ENCODE assay signal across 29 mouse cellular contexts in genomic region chr9:37183176-37183575, GRCm38 (mm10). TPM values are rescaled to one million over a fixed set of nuclear protein-coding genes. Genes with fewer than 3 reads are reported as not detected.
A peak's percentile ranks its signal among the peaks of the same experiment; 100 is the strongest.
DNase-seq lines count a peak whose midpoint lies in the region; ATAC-seq lines count a peak whose summit lies in the region.
"Had no signal": no experiment of that assay in that cellular context is flagged by ENCODE, and none has a peak within 500 bp of the region (broad histone marks: within the 10 kb centered on the region; RNA-seq: fewer than 3 reads in every experiment).

No protein-coding gene starts in this region.

- H3K9me3 ChIP-seq in heart, embryonic 13.5 days = no peaks in the 10 kb centered on the region
- H3K9me3 ChIP-seq: heart, embryonic 15.5 days; hindbrain, embryonic 15.5 days; limb, embryonic 10.5 days; limb, embryonic 15.5 days; liver, embryonic 13.5 days; stomach, embryonic 15.5 days had no signal

- peaks cover 13% of the 10 kb centered on the region for H3K4me1 ChIP-seq in heart, embryonic 13.5 days
- H3K4me1 ChIP-seq: limb, embryonic 10.5 days; liver, embryonic 13.5 days; stomach, embryonic 15.5 days had no signal

- H3K27me3 ChIP-seq in heart, embryonic 13.5 days (replicated peaks) = 0 out of 2 replicates have a peak, but pooled peaks cover 3% of the 10 kb centered on the region
- H3K27me3 ChIP-seq: heart, embryonic 15.5 days; hindbrain, embryonic 15.5 days; liver, embryonic 13.5 days; stomach, embryonic 15.5 days had no signal

- WGBS in heart, embryonic 13.5 days = 36% methylated on average over 2 of the region's 2 CpGs

- DNase-seq in adrenal gland, postnatal 25 days = peak; percentile 8
- DNase-seq in adrenal gland, adult 18-20 months (ENCODE audit: low spot score in 2 of 2) = no peak
- no peak for DNase-seq in heart, postnatal 36 days
- peak; percentile 61 for DNase-seq in retina, postnatal 1 day
- DNase-seq in retina, embryonic 14.5 days (ENCODE audit: low spot score) = no peak
- DNase-seq: adrenal gland, postnatal 14 days; cerebellum, adult 2 months; cerebellum, postnatal 36 days; kidney, adult 11 months; kidney, postnatal 14 days; layer of hippocampus, adult 9-11 months; liver, embryonic 13.5 days; lung, adult 18-20 months; lung, postnatal 4 days; midbrain, embryonic 14.5 days; right cerebral cortex, postnatal 25 days had no signal

- H3K27ac ChIP-seq in heart, embryonic 13.5 days (replicated peaks) = 0 out of 2 replicates have a peak overlapping the region, but pooled peaks have one; percentile 12
- H3K27ac ChIP-seq: heart, embryonic 15.5 days; hindbrain, embryonic 15.5 days; limb, embryonic 10.5 days; limb, embryonic 15.5 days; liver, embryonic 13.5 days; stomach, embryonic 15.5 days had no signal

- H3K4me2 ChIP-seq in heart, embryonic 13.5 days = no peak overlapping the region
- H3K4me2 ChIP-seq: heart, embryonic 15.5 days; hindbrain, embryonic 15.5 days; limb, embryonic 15.5 days; liver, embryonic 13.5 days; stomach, embryonic 15.5 days had no signal

- ATAC-seq in heart, embryonic 13.5 days (ENCODE audit: extremely low read depth, insufficient number of reproducible peaks, low FRiP score, low TSS enrichment) = no peak
- ATAC-seq in CD4-positive, CD25-positive, alpha-beta regulatory T cell, adult 4 months = no peak
- ATAC-seq: activated CD4-positive, CD25-positive, alpha-beta regulatory T cell, adult 4 months; forebrain, embryonic 14.5 days; inflammation-experienced regulatory T-cells, adult 6 months; lung, postnatal 0 days had no signal

- intact Hi-C loops in heart, postnatal 36 days (cut with DNase I) = no loop called here

- no peaks in the 10 kb centered on the region for H3K36me3 ChIP-seq in heart, embryonic 13.5 days
- H3K36me3 ChIP-seq: heart, embryonic 15.5 days; hindbrain, embryonic 15.5 days; limb, embryonic 10.5 days; limb, embryonic 15.5 days; liver, embryonic 13.5 days; stomach, embryonic 15.5 days had no signal

- H3K9ac ChIP-seq in heart, embryonic 13.5 days = no peak overlapping the region
- H3K9ac ChIP-seq: heart, embryonic 15.5 days; hindbrain, embryonic 15.5 days; limb, embryonic 15.5 days; liver, embryonic 13.5 days; stomach, embryonic 15.5 days had no signal

- H3K4me3 ChIP-seq in heart, embryonic 13.5 days = no peak overlapping the region
- H3K4me3 ChIP-seq: heart, embryonic 15.5 days; hindbrain, embryonic 15.5 days; limb, embryonic 10.5 days; limb, embryonic 15.5 days; liver, embryonic 13.5 days; megakaryocyte, embryonic 14.5 days; stomach, embryonic 15.5 days had no signal

RNA-seq across cellular contexts. Expression of gene Tmem218, which starts 24.8 kb away (rescaled TPM):
- total RNA-seq in adrenal gland, postnatal 25 days (2021) = 4.5 and 4.7 TPM in 2 replicates
- 1 to 10 TPM; 5.0 to 5.6 TPM for total RNA-seq in adrenal gland, adult 18-20 months (2021)
- polyA plus RNA-seq in heart, embryonic 13.5 days (2015; fragmentation: Nextera tagmentation; extraction: Ambion mirVana) = 7.5 and 8.7 TPM in 2 replicates
- total RNA-seq in heart, postnatal 36 days (2021) = 1 to 10 TPM; 6.4 to 7.0 TPM
- 1 to 10 TPM; 3.4 to 4.4 TPM for polyA plus RNA-seq in CD4-positive, CD25-positive, alpha-beta regulatory T cell, adult 4 months (2017; shearing (Covaris generic))

RNA-seq across cellular contexts. Expression of gene Pknox2, which starts 36.0 kb away (rescaled TPM):
- 1.9 and 2.2 TPM in 2 replicates for total RNA-seq in adrenal gland, postnatal 25 days (2021)
- 1 to 10 TPM; 2.0 to 3.5 TPM for total RNA-seq in adrenal gland, adult 18-20 months (2021)
- 4.9 and 5.7 TPM in 2 replicates for polyA plus RNA-seq in heart, embryonic 13.5 days (2015; fragmentation: Nextera tagmentation; extraction: Ambion mirVana)
- 1 to 10 TPM; 7.6 to 7.7 TPM for total RNA-seq in heart, postnatal 36 days (2021)
- not detected for polyA plus RNA-seq in CD4-positive, CD25-positive, alpha-beta regulatory T cell, adult 4 months (2017; shearing (Covaris generic))
- total RNA-seq: hematopoietic stem cell, adult 5-6 weeks had no signal
- polyA plus RNA-seq: activated CD4-positive, CD25-positive, alpha-beta regulatory T cell, adult 4 months; inflammation-experienced regulatory T-cells, adult 6 months had no signal

Comparison
In these comparisons a context has a peak if more than half of its experiments do, and no peak if none do; other contexts are left out.
1. DNase-seq: peak in adrenal gland, postnatal 25 days (single experiment) and retina, postnatal 1 day (single experiment); none in adrenal gland, adult 18-20 months (0 of 2), heart, postnatal 36 days (0 of 2) and retina, embryonic 14.5 days (single experiment).